ENCODE assay signal across 11 mouse cellular contexts in genomic region chr4:125609320-125610306, GRCm38 (mm10).
"Had no signal": no experiment of that assay in that cellular context is flagged by ENCODE, and none has a peak within 500 bp of the region (broad histone marks: within the 10 kb centered on the region; RNA-seq: fewer than 3 reads in every experiment).

No protein-coding gene starts in this region.

- H3K9me3 ChIP-seq: limb, embryonic 13.5 days; midbrain, embryonic 12.5 days; stomach, embryonic 15.5 days had no signal

- ATAC-seq: midbrain, embryonic 16.5 days had no signal

- H3K36me3 ChIP-seq: limb, embryonic 13.5 days; midbrain, embryonic 12.5 days; stomach, embryonic 15.5 days had no signal

- H3K27ac ChIP-seq: limb, embryonic 13.5 days; liver, embryonic 14.5 days; midbrain, embryonic 12.5 days; stomach, embryonic 15.5 days had no signal

- H3K27me3 ChIP-seq: midbrain, embryonic 12.5 days; stomach, embryonic 15.5 days had no signal

- DNase-seq: kidney, postnatal 14 days; left cerebral cortex, postnatal 4 days; lung, adult 18-20 months; right cerebral cortex, postnatal 14 days; thymus, adult 2 months; thymus, postnatal 25 days had no signal

- H3K4me1 ChIP-seq: limb, embryonic 13.5 days; stomach, embryonic 15.5 days had no signal

- H3K9ac ChIP-seq: limb, embryonic 13.5 days; liver, embryonic 14.5 days; midbrain, embryonic 12.5 days; stomach, embryonic 15.5 days had no signal

- H3K4me3 ChIP-seq: limb, embryonic 13.5 days; midbrain, embryonic 12.5 days; stomach, embryonic 15.5 days had no signal

- H3K4me2 ChIP-seq: limb, embryonic 13.5 days; midbrain, embryonic 12.5 days; stomach, embryonic 15.5 days had no signal
